Mouse (Mus musculus): ENCODE data around the gene Usp8.
A peak's percentile ranks its signal among the peaks of the same experiment; 100 is the strongest.

The Usp8 gene

GRCm38 (mm10) chr2:126706759-126707437 is at the start of gene Usp8:
Gene Usp8, plus strand, starts transcription at chr2:126707328.
- DNase-seq, result peak; percentile 98

GRCm38 (mm10) chr2:126663481-126663880 is 43.6 kb upstream of the Usp8 start:
- DNase-seq, result peak; percentile 49 to 73

- DNase-seq, result no peak
These were observed 41.1 kb upstream of the Usp8 start for GRCm38 (mm10) chr2:126665984-126666383.

- DNase-seq, result peak; percentile 40 to 51
These were observed 38.4 kb upstream of the Usp8 start for GRCm38 (mm10) chr2:126668621-126669252.

- DNase-seq, result no peak
These were observed 33.5 kb upstream of the Usp8 start for GRCm38 (mm10) chr2:126673317-126674242.

GRCm38 (mm10) chr2:126674441-126675168 is 32.5 kb upstream of the Usp8 start:
- peak; percentile 52 to 71 for DNase-seq

GRCm38 (mm10) chr2:126675169-126676121 is 31.7 kb upstream of the Usp8 start:
- DNase-seq, result peak; percentile 79 to 93

- DNase-seq, result no peak
These were observed 31.0 kb upstream of the Usp8 start, which contains the start of gene Gabpb1 for GRCm38 (mm10) chr2:126676122-126676515. Gene Gabpb1, minus strand, starts transcription at chr2:126676337.

- no peak for DNase-seq
These were observed 29.8 kb upstream of the Usp8 start for GRCm38 (mm10) chr2:126677366-126677765.

GRCm38 (mm10) chr2:126682333-126682732 is 24.8 kb upstream of the Usp8 start:
- DNase-seq, result peak in 1 of 2 experiments; percentile 38

- DNase-seq, result no peak
These were observed 24.2 kb upstream of the Usp8 start for GRCm38 (mm10) chr2:126682937-126683336.

GRCm38 (mm10) chr2:126691290-126691689 is 15.8 kb upstream of the Usp8 start:
- no peak for DNase-seq

GRCm38 (mm10) chr2:126695285-126695684 is 11.8 kb upstream of the Usp8 start:
- no peak for DNase-seq

GRCm38 (mm10) chr2:126707438-126707779 is 281 bp downstream of the Usp8 start:
- no peak for DNase-seq

GRCm38 (mm10) chr2:126708361-126708760 is 1.2 kb downstream of the Usp8 start:
- no peak for DNase-seq

- DNase-seq, result peak in 1 of 2 experiments; percentile 22
These were observed 5.4 kb downstream of the Usp8 start for GRCm38 (mm10) chr2:126712526-126712925.

GRCm38 (mm10) chr2:126712950-126713349 is 5.8 kb downstream of the Usp8 start:
- DNase-seq, result no peak

GRCm38 (mm10) chr2:126729207-126729606 is 22.1 kb downstream of the Usp8 start:
- DNase-seq, result no peak

GRCm38 (mm10) chr2:126730502-126730901 is 23.4 kb downstream of the Usp8 start:
- no peak for DNase-seq

GRCm38 (mm10) chr2:126735339-126736073 is 28.4 kb downstream of the Usp8 start:
- no peak for DNase-seq

- DNase-seq, result no peak
These were observed 33.2 kb downstream of the Usp8 start for GRCm38 (mm10) chr2:126740314-126740713.

Data from kidney, postnatal 25 days (tissue).